Mouse (Mus musculus): ENCODE results near the gene Saxo1.

The Saxo1 gene

DNA sequence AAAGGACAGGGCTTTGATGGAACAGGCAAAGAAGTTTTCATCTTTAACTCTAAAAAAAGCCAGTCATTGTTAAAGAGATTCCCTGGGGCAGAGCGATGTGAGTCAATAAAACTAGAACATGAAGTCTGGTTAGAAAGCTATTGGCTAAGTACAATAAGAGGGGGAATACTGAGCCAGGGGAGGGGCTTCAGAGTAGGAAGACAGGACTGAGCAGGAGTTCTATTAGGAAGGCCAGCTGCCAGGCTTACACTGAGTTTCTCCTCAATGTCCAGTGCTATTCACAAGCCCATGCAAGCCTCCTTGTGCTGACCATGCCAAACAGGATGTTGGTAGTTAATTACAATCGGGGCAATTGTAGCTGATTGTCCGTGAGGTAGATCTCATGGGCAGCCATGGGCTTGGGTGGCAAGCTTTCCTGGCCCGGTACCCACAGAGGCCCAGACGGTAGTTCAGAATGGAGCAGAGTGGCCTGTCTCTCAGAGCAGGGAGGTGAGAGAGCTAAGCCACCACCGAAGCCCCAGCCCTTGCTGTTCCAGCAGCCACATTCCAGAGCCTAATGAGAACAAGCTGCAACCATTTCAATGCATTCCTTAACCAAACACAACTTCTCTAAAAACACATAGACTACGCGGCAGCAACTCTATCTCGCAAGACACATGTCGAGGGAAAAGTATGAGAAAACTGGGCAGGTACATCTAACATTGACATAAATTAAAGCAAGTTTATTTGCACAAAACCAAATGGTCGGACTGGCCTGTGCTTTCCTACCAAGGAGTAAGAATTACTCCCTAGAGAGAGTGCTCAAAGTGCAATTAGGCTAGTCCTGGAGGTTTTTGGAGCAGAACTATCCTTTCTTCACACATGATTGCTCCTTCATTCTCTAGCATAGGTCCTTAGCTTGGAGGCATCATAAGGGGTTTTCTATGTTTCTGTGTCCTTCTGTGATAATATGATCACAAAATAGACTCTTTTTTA is 30.7 kb downstream of the Saxo1 start:
- no peak for DNase-seq

- DNase-seq = no peak
These were observed 33.6 kb downstream of the Saxo1 start for GRCm38 (mm10) chr4:86524483-86524882.

DNA sequence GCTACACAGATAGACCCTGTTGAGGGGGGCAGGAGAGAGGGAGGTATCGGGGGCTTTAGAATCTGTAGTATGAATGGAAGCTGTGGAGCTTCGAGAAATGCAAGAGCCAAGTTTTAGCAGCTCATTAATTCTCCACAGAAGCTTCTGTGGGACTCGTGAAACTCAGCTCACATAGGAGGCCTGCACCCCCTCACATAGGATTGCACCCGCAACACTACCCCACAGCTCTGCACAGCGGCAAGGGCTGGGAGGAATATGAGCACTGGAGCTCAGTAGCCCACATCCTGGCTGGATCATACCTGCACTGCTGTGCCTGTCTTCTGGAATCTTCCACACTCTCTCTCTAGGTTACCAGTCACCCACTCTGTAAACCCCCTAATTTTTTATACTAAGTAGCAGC is 34.4 kb downstream of the Saxo1 start:
- DNase-seq = no peak

DNA sequence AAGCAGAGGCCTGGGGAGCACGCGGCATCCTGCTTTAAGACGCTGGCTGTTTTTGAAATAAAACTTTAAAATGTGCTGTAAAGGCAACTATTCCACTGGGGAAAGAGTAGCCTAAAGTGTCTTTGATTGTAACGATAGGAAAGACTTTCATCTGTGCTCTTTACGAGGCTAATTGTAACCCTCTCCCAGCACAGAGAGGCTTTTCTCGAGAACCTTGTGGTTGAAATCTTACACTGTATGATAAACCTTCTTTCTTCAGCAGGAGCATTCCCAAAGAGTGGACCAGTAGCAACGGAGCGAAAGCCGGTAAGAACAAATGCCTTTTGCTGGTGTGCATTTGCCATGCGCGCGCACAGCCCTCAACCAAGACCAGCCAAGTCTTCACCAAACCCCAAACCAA is 37.4 kb downstream of the Saxo1 start:
- DNase-seq = no peak

DNA sequence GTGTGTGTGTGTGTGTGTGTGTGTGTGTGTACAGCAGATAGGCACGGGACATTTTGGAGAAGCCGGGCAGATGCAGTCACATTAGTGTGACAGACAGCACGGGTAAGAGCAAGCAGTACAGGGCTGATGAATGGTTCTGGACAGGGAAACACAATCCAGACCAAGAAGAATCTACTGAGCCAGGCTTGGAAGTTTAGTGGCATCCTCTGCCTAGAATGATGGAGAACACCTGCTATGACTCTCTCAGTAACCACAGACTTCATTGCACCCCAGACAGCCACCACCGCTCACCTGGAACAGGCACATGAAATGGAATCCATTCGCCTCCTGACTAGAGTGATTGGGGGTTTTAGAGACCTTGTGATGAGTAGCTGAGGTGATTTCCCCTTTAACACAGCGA is 38.2 kb downstream of the Saxo1 start:
- DNase-seq = no peak

DNA sequence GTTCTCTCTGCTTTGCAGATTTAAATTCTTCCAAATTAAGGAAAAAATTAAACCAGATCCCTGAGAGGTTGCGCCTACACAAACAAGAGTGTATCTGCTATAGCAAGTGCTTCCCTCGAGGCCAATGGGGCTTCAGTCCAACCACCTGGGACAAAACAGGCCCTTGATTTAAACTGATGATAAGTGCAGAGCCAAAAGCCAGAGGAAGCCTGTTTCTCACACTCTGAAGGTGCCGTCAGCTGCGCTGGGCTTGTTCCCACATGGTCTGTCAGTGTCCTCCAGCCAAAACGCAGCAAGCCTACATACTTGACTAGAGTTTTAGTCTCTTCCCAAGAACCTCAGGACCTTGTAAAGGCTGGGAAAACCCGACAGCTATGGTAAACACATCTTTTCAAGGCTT is 53.5 kb downstream of the Saxo1 start:
- DNase-seq = no peak

DNA sequence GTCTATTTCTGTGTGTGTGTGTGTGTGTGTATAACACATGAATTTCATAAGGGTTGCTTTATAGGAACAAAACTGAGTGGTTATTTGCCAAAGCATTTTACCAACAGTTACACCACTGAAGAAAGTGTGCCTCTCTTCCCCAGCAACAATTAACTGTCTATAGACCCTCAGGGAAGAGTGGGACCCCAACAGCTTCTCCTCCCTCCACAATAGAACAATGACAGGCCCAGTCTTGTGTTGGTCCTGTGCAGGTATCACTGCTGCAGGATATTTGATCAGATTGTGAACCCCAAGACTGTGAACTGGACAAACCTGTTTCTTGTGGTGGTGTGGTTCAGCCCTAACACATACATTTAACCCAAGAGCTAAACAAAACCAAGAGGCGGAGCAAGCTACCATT is 58.6 kb downstream of the Saxo1 start:
- DNase-seq = no peak

GRCm38 (mm10) chr4:86498754-86499153 is 59.4 kb downstream of the Saxo1 start:
- DNase-seq = no peak

- DNase-seq = no peak
These were observed 69.0 kb downstream of the Saxo1 start for GRCm38 (mm10) chr4:86489128-86489527.

GRCm38 (mm10) chr4:86486901-86487300 is 71.2 kb downstream of the Saxo1 start:
- no peak for DNase-seq

- DNase-seq = no peak
These were observed 71.6 kb downstream of the Saxo1 start for GRCm38 (mm10) chr4:86486491-86486890.

DNA sequence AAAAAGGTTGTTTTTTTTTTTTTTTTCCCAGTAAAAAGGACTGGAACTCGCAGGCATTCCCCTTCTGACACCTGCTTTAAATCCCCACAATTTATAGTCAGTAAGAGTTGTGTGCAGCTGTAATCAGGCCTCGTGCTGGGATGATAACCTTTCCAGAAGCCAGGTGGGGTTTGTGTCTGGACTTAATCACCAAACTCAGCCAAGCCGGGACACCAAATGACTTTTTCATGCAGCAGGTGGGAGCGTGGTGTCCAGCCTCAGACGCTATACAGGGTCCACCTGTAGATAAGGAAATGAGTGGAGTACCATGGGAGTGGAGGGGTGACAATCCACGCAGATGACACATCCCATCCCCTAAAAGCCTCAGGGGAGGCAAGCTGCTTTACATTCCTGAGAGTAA is 73.1 kb downstream of the Saxo1 start:
- DNase-seq = no peak

GRCm38 (mm10) chr4:86483686-86484085 is 74.4 kb downstream of the Saxo1 start:
- no peak for DNase-seq

DNA sequence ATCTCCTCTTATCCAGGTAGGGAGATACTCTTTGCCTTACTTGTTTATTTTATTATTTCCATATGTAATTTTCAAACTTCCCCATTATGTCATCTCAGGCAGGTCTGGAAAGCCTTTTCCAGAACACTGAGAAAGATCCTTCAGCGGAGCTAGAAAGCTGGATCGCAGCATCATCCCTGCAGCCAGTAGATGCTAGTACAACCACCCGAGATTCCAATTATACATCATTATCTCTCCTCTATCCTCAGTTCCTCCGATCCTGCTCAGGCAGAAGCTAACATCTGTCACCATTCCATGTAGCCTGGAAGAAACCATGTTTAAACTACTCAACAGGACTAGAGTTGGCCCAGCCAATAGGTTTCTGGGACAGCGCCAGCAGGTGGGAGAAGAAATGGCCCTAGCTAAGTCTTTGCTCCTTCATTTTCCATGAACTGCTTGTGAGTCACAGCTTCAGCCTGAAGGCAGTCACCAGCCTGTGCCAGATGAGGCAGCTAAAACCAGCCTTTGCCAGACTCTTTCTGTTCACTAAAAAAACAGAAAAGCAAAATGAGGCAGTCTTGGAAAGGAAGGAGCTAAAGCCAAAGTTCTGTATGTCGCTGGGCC is 75.0 kb downstream of the Saxo1 start:
- peak; percentile 40 for DNase-seq

DNA sequence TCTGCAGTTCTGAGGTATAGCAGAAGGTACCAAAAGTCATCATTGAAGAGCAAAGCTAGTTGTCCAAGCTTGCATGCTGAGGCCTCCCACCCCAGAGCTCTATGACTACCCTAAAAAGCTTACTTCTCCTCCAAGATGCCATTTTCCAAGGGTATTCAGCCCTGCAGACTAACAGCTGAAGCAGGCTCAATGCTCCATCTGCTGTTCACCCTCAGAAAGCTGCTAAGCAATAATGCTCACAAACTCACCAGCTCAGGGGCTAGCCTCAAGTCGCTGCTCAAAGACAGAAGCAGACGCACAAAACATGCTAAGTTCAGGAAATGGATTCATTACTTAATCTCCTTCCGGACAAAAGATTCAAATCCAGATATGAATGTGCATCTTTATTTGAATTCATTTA is 77.2 kb downstream of the Saxo1 start:
- DNase-seq = no peak

DNA sequence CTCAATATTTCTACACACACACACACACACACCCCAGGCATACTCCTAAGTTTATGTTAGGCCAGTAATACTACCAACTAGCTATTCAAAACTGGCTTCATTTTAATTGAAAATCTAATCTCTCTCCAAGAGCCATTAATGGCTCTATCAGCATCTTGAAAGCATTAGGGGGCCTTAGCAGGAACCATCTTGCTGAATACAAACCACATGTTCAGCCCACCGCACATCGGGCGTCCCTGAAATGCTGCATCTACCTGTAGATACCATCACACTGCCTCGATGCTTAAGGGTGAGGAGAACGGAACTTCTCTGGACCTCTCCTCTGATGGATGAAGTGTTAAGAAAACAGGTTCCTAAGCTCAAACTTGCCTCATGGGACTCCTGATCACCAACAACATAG is 93.3 kb downstream of the Saxo1 start:
- no peak for DNase-seq

DNA sequence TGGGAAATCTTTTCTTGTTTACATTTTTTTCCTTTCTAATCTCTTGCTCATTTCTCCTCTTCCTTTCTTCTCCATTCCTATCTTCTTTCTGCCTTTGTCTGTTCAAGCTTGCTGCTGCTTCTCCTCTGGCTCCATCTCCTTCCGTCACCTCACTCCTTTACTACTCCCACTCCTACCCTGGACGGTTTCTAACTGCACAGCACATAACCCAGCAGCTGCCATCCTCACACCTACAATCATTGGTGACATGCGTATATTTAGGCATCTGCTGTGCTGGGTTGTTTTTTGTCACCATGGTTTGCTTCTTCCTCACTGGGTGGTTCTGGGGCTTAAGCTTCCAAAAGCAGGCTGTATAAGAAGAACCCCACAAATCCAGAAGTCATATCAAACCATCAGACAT is 107.7 kb downstream of the Saxo1 start:
- DNase-seq = no peak

DNA sequence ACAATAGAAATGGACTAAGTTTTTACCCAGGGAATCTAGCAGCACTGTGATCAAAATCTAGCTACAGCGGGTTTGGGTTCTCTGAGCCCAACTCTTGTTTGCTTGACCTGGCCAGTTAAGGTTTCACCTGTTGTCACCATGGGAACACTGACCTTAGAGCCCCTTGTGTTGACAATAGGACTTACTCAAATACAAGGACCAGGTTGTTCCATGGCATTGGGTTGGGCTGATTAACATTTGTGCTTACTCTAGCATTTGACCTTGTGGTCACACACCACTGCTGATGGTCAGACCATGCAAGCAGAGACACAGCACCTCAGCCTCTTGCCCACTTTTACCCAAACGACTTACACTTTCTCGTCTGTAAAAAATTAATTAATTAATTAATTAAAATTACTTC is 121.8 kb downstream of the Saxo1 start:
- DNase-seq = no peak

GRCm38 (mm10) chr4:86435631-86436030 is 122.5 kb downstream of the Saxo1 start:
- no peak for DNase-seq

GRCm38 (mm10) chr4:86428091-86428745 is 129.9 kb downstream of the Saxo1 start:
- no peak for DNase-seq

DNA sequence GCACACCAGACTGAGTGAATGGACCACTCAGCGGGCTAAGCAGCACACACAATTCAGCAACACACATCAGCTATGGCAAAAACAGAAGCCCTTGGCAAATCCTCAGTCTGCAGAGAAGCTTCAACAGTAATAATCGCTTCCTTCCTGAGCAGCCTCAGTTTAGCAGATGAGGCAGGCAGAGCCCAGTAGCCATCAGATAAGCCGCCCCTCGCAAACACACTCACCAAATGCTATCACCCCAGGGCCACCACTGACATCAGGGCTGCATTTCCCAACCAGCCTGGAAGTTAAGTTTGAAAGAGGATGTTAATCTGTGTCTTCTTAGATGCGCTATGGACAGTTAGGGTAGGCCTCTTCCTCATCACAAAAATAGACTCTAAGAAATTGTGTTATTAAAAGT is 130.8 kb downstream of the Saxo1 start:
- no peak for DNase-seq

DNA sequence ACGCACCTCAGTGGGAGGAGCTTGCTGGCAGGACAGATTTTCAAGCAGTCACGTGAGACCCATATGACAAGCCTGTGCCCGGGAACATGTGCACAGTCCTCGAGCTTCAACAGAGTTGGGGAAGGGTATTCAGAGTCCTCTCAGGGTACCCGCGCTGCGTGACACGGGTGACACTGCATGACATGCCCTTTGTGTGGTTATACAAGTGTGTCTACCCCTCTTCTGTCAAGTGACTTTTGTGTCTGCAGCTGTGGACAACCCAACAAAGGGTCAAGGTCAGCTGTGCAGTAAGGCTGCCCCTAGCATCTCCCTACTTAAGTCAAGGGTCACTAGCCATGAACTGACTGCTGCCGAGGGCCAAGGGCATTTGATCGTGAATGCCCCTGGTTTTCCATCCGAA is 131.6 kb downstream of the Saxo1 start:
- DNase-seq = no peak

GRCm38 (mm10) chr4:86425581-86425980 is 132.5 kb downstream of the Saxo1 start:
- no peak for DNase-seq

DNA sequence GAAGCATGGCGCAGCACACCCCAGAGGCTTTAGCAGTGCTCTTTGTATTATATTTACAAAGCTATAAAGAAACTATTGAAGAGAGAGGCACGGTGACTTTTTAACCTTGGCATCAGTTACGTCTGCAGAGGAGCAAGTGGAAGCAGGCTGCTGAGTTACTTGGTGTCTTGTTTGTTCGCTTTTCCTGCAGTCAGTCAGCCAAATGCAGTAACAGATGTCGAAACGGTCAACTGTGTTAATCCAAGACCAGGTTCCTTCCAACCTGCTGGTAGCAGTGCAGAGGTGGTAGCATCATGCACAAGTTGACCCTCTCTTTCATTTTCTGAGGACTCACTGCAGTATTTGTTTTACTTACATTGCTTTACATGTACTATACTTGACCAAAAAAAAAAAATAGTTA is 135.5 kb downstream of the Saxo1 start:
- DNase-seq = no peak

Measured in right cerebral cortex, postnatal 14 days (tissue).